Mouse (Mus musculus) CH12.LX (cell line): ENCODE measurements around the gene Pitpna. TPM values are rescaled to one million over a fixed set of nuclear protein-coding genes. Genes with fewer than 3 reads are reported as not detected.
A peak's percentile ranks its signal among the peaks of the same experiment; 100 is the strongest.
"Not testable (repeated sequence)": the region's sequence is repeated elsewhere in the genome, so short reads cannot be mapped to it uniquely, and the experiment has no call there.

ENCODE experiments used
- DNase-seq: peaks from one replicate; pipeline ENCODE4 v3.0.0-alpha.2; 2013; ENCODE audit errors: extremely low read depth
- H3K27ac ChIP-seq: 2 replicates; pipeline ENCODE4 v1.5.1; 2012; ENCODE audit warnings: low read depth, mild to moderate bottlenecking, control low read depth, moderate library complexity; ENCODE audit not compliant: insufficient read depth
- H3K27me3 ChIP-seq: replicated peaks from 2 replicates; pipeline ENCODE3; 2012; ENCODE audit warnings: inconsistent platforms
- H3K36me3 ChIP-seq, 2 experiments: replicated peaks in 1 of 2; 2 replicates each; pipeline versions ENCODE3 to v1.6.1; 2012; ENCODE audit warnings: inconsistent platforms in 1 of 2, low read length in 1 of 2, mild to moderate bottlenecking in 1 of 2, mixed read lengths in 1 of 2, moderate library complexity in 1 of 2; ENCODE audit not compliant: control insufficient read depth in 1 of 2, insufficient read depth in 1 of 2
- H3K4me1 ChIP-seq, 2 experiments: 2 replicates each; pipeline ENCODE4 v1.6.1; 2012; ENCODE audit warnings: inconsistent platforms in 1 of 2, moderate library complexity in 1 of 2; ENCODE audit not compliant: insufficient read depth in 2 of 2, control insufficient read depth in 1 of 2
- H3K4me2 ChIP-seq: 2 replicates; pipeline ENCODE4 v1.6.1; 2012; ENCODE audit warnings: low read depth, mild to moderate bottlenecking, control low read depth; ENCODE audit not compliant: poor library complexity, insufficient read depth, severe bottlenecking
- H3K4me3 ChIP-seq, 3 experiments: fragments of 150-350 bp in 1 of 3; sonication (generic) in 1 of 3; replicated peaks in 1 of 3; 2 replicates each; pipeline versions ENCODE3 to v1.5.1; 2011 to 2012; ENCODE audit warnings: low read depth in 2 of 3, low read length in 2 of 3, mild to moderate bottlenecking in 2 of 3, moderate library complexity in 2 of 3, control low read depth in 1 of 3, improper control_type of control experiment in 1 of 3, inconsistent platforms in 1 of 3, mixed read lengths in 1 of 3; ENCODE audit not compliant: poor library complexity in 1 of 3
- H3K79me2 ChIP-seq: replicated peaks from 2 replicates; pipeline ENCODE4 v1.6.1; 2012; ENCODE audit warnings: mild to moderate bottlenecking, moderate library complexity; ENCODE audit not compliant: control insufficient read depth, poor library complexity, insufficient read depth, severe bottlenecking; ENCODE audit errors: extremely low read depth
- H3K9ac ChIP-seq: 2 replicates; pipeline ENCODE4 v1.6.1; 2012; ENCODE audit warnings: low read depth, mild to moderate bottlenecking, control low read depth, moderate library complexity; ENCODE audit not compliant: insufficient read depth
- H3K9me3 ChIP-seq: replicated peaks from 2 replicates; pipeline ENCODE3; 2012; ENCODE audit warnings: low read length, inconsistent platforms, mixed read lengths
- CHD1 ChIP-seq: IDR thresholded peaks from 2 replicates; pipeline ENCODE4 v1.6.1; 2012; ENCODE audit warnings: low read depth, low read length, improper control_type of control experiment, inconsistent platforms
- CTCF ChIP-seq, 2 experiments: IDR thresholded peaks in 1 of 2; conservative IDR thresholded peaks in 1 of 2; 2 replicates each; pipeline ENCODE4 v1.5.1; 2011 to 2012; ENCODE audit warnings: low read depth in 2 of 2, low read length in 2 of 2, improper control_type of control experiment in 1 of 2, inconsistent platforms in 1 of 2, mild to moderate bottlenecking in 1 of 2, moderate library complexity in 1 of 2
- E2F4 ChIP-seq: IDR thresholded peaks from 2 replicates; pipeline ENCODE4 v1.6.1; 2011; ENCODE audit warnings: low read depth, low read length, improper control_type of control experiment; ENCODE audit not compliant: insufficient replicate concordance
- ELF1 ChIP-seq: IDR thresholded peaks from 2 replicates; pipeline ENCODE4 v1.6.1; 2014; ENCODE audit warnings: low read depth, mild to moderate bottlenecking, inconsistent platforms, low read length, improper control_type of control experiment
- EP300 ChIP-seq: IDR thresholded peaks from 2 replicates; pipeline ENCODE4 v1.6.1; 2011; ENCODE audit warnings: low read length, improper control_type of control experiment
- ETS1 ChIP-seq: conservative IDR thresholded peaks from 2 replicates; pipeline ENCODE4 v1.6.1; 2012; ENCODE audit warnings: low read depth, mild to moderate bottlenecking, inconsistent platforms, low read length, improper control_type of control experiment, moderate library complexity
- IRF4 ChIP-seq: IDR thresholded peaks from 2 replicates; pipeline ENCODE4 v1.6.1; 2014; ENCODE audit warnings: low read depth, mild to moderate bottlenecking, inconsistent platforms, low read length, improper control_type of control experiment
- JUN ChIP-seq: IDR thresholded peaks from 2 replicates; pipeline ENCODE4 v1.6.1; 2011; ENCODE audit warnings: low read depth, mild to moderate bottlenecking, low read length, improper control_type of control experiment, moderate library complexity; ENCODE audit not compliant: insufficient read depth
- JUND ChIP-seq: conservative IDR thresholded peaks from 2 replicates; pipeline ENCODE4 v1.6.1; 2011; ENCODE audit warnings: low read depth, low read length, improper control_type of control experiment
- KAT2A ChIP-seq: IDR thresholded peaks from 2 replicates; pipeline ENCODE4 v1.6.1; 2012; ENCODE audit warnings: low read length, improper control_type of control experiment, inconsistent platforms; ENCODE audit not compliant: insufficient replicate concordance
- MAFK ChIP-seq: IDR thresholded peaks from 2 replicates; pipeline ENCODE4 v1.6.1; 2011; ENCODE audit warnings: low read length, improper control_type of control experiment; ENCODE audit not compliant: insufficient replicate concordance
- MXI1 ChIP-seq: IDR thresholded peaks from 2 replicates; pipeline ENCODE4 v1.6.1; 2011; ENCODE audit warnings: mild to moderate bottlenecking, low read depth, low read length, improper control_type of control experiment
- MYC ChIP-seq: IDR thresholded peaks from 2 replicates; pipeline ENCODE4 v1.6.1; 2011; ENCODE audit warnings: low read depth, mild to moderate bottlenecking, improper control_type of control experiment, low read length
- NRF1 ChIP-seq: IDR thresholded peaks from 2 replicates; pipeline ENCODE4 v1.6.1; 2014; ENCODE audit warnings: low read depth, mild to moderate bottlenecking, inconsistent platforms, low read length, improper control_type of control experiment, moderate library complexity
- PAX5 ChIP-seq: IDR thresholded peaks from 2 replicates; pipeline ENCODE4 v1.6.1; 2012; ENCODE audit warnings: low read length, inconsistent platforms, mixed read lengths
- POLR2A ChIP-seq: IDR thresholded peaks from 2 replicates; pipeline ENCODE4 v1.6.1; 2011; ENCODE audit warnings: low read depth, mild to moderate bottlenecking, improper control_type of control experiment, low read length
- POLR2AphosphoS2 ChIP-seq: IDR thresholded peaks from 2 replicates; pipeline ENCODE4 v1.6.1; 2011; ENCODE audit warnings: low read depth, low read length, improper control_type of control experiment
- RAD21 ChIP-seq: IDR thresholded peaks from 2 replicates; pipeline ENCODE4 v1.6.1; 2011; ENCODE audit warnings: low read depth, mild to moderate bottlenecking, low read length, improper control_type of control experiment, moderate library complexity
- RCOR1 ChIP-seq: conservative IDR thresholded peaks from 2 replicates; pipeline ENCODE4 v1.6.1; 2012; ENCODE audit warnings: low read depth, mild to moderate bottlenecking, inconsistent platforms, low read length, improper control_type of control experiment
- SMC3 ChIP-seq: IDR thresholded peaks from 2 replicates; pipeline ENCODE4 v1.6.1; 2011; ENCODE audit warnings: low read depth, low read length, improper control_type of control experiment
- TBP ChIP-seq: conservative IDR thresholded peaks from 2 replicates; pipeline ENCODE4 v1.6.1; 2011; ENCODE audit warnings: low read depth, low read length, improper control_type of control experiment
- TCF12 ChIP-seq: IDR thresholded peaks from 2 replicates; pipeline ENCODE4 v1.6.1; 2014; ENCODE audit warnings: low read depth, mild to moderate bottlenecking, inconsistent platforms, low read length, improper control_type of control experiment
- UBTF ChIP-seq: IDR thresholded peaks from 2 replicates; pipeline ENCODE4 v1.6.1; 2012; ENCODE audit warnings: low read depth, mild to moderate bottlenecking, inconsistent platforms, low read length, improper control_type of control experiment, moderate library complexity
- USF1 ChIP-seq: IDR thresholded peaks from 2 replicates; pipeline ENCODE4 v1.6.1; 2014; ENCODE audit warnings: low read depth, mild to moderate bottlenecking, inconsistent platforms, low read length, improper control_type of control experiment
- ZKSCAN1 ChIP-seq: IDR thresholded peaks from 2 replicates; pipeline ENCODE4 v1.6.1; 2012; ENCODE audit warnings: low read depth, inconsistent platforms, low read length, improper control_type of control experiment, borderline replicate concordance
- ZMIZ1 ChIP-seq: IDR thresholded peaks from 2 replicates; pipeline ENCODE4 v1.6.1; 2012; ENCODE audit warnings: low read depth, mild to moderate bottlenecking, inconsistent platforms, low read length, improper control_type of control experiment
- dilution Hi-C: fragments of 300-500 bp; cut with MboI; formaldehyde crosslinking; loops from 2 replicates; pipeline ENCODE4 v1.14.3; 2020; ENCODE audit warnings: low sequenced_read_pairs; ENCODE audit not compliant: extremely low pct_unique_long_range_greater_than_20kb, extremely low pct_ligation_motif_present
- in situ Hi-C: fragments of 300-500 bp; cut with MboI; formaldehyde crosslinking; loops from 3 replicates; pipeline ENCODE4 v1.14.3; 2019; ENCODE audit warnings: low sequenced_read_pairs, low pct_ligation_motif_present, low pct_unique_long_range_greater_than_20kb, mixed read lengths
- polyA plus RNA-seq: library from polyadenylated mRNA; unstranded; fragments of >175 nt; gene quantifications from 2 replicates; pipeline ENCODE4 v1.2.1, GENCODE M21; 2012; ENCODE audit warnings: low read depth; ENCODE audit not compliant: insufficient read length
- total RNA-seq, 2 experiments: library from RNA; depleted of rRNA; stranded (reverse); fragments of 300-350 nt in 1 of 2; fragments of >200 nt in 1 of 2; gene quantifications; 2 replicates each; pipeline ENCODE4 v1.2.3; 2012 to 2014

The Pitpna gene
- total and polyA plus RNA-seq, 3 experiments, result 61.8 to 243 (median 80.7) TPM

DNA sequence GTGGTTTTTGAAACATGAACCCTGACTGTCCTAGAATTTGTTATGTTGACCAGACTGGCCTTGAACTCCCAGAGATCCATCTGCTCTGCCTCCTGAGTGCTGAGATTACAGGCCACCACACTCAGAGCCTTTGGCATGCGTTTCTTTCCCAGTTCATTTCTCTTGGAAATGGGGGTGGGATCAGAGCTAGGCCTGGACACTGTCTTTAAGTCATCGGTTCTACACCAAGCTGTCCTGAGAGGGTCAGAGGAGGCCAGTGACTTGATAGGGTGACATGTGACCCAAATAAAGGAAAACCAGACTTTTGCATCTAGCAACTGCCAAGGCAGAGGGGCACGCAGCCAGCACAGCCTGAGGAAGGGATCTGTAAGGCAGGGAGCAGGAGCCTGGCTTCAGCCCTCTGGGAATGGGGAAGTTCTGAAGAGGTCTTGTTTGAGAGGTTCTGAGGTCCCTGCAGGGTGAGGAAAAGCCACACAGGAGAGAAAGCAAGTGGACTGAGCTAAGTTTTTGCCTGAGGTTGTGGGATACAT lies 8.9 kb downstream of the Pitpna start:
- no peak for TF ChIP-seq RAD21
- no peak for TF ChIP-seq NRF1
- no peak for TF ChIP-seq ZKSCAN1
- TF ChIP-seq ZMIZ1, result no peak
- no peak for TF ChIP-seq E2F4
- no peak for TF ChIP-seq MYC
- TF ChIP-seq POLR2AphosphoS2, result no peak
- TF ChIP-seq TCF12, result no peak
- no peak for TF ChIP-seq ELF1
- TF ChIP-seq PAX5, result no peak
- TF ChIP-seq JUND, result no peak
- no peak for TF ChIP-seq TBP
- no peak for TF ChIP-seq RCOR1
- no peak for TF ChIP-seq SMC3
- TF ChIP-seq KAT2A, result no peak
- TF ChIP-seq UBTF, result no peak
- no peak for TF ChIP-seq CTCF (conservative IDR thresholded peaks at IDR 0.05 in 1 of 2, IDR thresholded peaks at IDR 0.05 in 1 of 2; ENCODE audit: low read depth in 2 of 2, low read length in 2 of 2)
- TF ChIP-seq USF1, result no peak
- TF ChIP-seq CHD1, result no peak
- no peak for TF ChIP-seq IRF4
- no peak overlapping the region for H3K4me3 ChIP-seq
- no peaks in the 10 kb centered on the region for H3K9me3 ChIP-seq
- dilution Hi-C loops (no loop called here), in situ Hi-C loops (no loop called here)
- no peak overlapping the region for H3K9ac ChIP-seq
- no peak overlapping the region for H3K27ac ChIP-seq
- peaks cover 4 to 48% of the 10 kb centered on the region in 2 experiments for H3K4me1 ChIP-seq
- peaks cover 63 to 92% of the 10 kb centered on the region in 2 experiments for H3K36me3 ChIP-seq
- H3K4me2 ChIP-seq, result no peak overlapping the region
- DNase-seq, result no peak
- H3K27me3 ChIP-seq, result no peaks in the 10 kb centered on the region
- no peaks in the 10 kb centered on the region for H3K79me2 ChIP-seq

DNA sequence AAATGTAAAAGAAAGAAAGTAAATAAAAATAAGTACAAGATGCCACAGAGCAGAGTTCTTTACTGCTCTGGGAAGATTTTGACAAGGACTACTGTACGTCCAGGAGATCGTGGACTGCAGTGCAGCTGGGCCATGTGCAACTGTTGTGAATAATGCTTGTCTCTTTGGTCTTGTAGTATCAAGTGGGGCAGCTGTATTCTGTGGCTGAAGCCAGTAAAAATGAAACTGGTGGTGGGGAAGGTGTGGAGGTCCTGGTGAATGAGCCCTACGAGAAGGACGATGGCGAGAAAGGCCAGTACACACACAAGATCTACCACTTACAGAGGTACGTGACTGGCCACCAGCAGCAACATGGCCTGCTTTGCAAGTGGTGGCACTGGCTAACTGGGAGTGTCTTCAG lies 10.1 kb downstream of the Pitpna start:
- no peaks in the 10 kb centered on the region for H3K9me3 ChIP-seq
- H3K4me2 ChIP-seq, result no peak overlapping the region
- peaks cover 67 to 92% of the 10 kb centered on the region in 2 experiments for H3K36me3 ChIP-seq
- H3K9ac ChIP-seq, result no peak overlapping the region
- H3K4me1 ChIP-seq, result peaks cover 4 to 37% of the 10 kb centered on the region in 2 experiments
- no peaks in the 10 kb centered on the region for H3K27me3 ChIP-seq
- H3K27ac ChIP-seq, result no peak overlapping the region
- in situ Hi-C loops (no loop called here), dilution Hi-C loops (no loop called here)
- H3K4me3 ChIP-seq, result no peak overlapping the region
- no peaks in the 10 kb centered on the region for H3K79me2 ChIP-seq
- TF ChIP-seq MYC (peak; percentile 34; the same call in 1 of the 2 replicates), MAFK (no peak), ETS1 (no peak), RAD21 (no peak), MXI1 (no peak), POLR2A (no peak), IRF4 (peak; percentile 74), EP300 (peak; percentile 10; the same call in 1 of the 2 replicates), JUN (peak; percentile 12; the same call in 1 of the 2 replicates), CHD1 (no peak)
- no peak for DNase-seq

DNA sequence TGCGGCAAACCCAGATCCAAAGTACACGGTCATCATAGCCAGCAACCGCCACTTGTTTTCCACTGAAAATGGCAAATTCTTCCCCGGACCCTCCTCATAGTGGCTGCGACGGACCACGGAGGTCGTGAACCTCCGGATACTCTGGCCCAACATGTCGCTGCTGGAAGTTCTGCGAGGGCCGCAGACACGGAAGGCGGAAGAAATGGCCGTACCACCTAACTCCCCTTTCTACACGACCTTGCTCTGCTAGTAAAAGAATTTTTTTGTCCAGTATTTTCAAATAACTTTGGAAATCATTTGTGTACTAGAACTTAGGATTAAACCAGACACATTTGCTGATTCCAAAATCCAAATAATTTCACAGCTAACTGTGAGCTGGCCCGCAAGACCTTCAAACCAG lies 11.9 kb downstream of the Pitpna start:
- peaks cover 68 to 95% of the 10 kb centered on the region in 2 experiments for H3K36me3 ChIP-seq
- H3K9me3 ChIP-seq, in situ Hi-C loops: not testable (repeated sequence)

More for the DNA sequence above, 11.9 kb downstream of the Pitpna start:
- H3K27me3 ChIP-seq, DNase-seq, H3K9ac ChIP-seq, H3K27ac ChIP-seq, dilution Hi-C loops, H3K4me3 ChIP-seq, H3K4me2 ChIP-seq, H3K79me2 ChIP-seq: not testable (repeated sequence)
- H3K4me1 ChIP-seq, result peaks cover 4 to 32% of the 10 kb centered on the region in 2 experiments
